13 mouse cellular contexts compared by ENCODE assay signal in the genomic region with DNA sequence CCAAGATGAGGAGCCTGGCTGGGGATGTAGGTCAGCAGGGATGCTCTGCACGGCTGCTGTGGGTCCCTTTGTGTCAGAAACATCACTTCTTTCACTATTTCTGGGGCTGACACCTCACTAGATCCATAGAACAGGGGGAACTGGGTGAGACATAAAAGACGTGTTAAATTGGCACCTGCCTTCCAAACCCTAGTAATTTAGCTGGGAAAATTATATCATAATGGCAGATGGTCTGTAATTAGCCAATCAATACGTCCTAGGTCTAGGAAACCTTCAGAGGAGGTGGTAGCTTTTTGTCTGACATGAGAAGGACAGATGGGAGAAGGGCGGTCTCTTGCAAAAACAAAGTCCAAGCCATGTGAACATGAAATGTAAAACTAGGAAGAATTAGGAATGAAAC.
"Had no signal": no experiment of that assay in that cellular context is flagged by ENCODE, and none has a peak within 500 bp of the region (broad histone marks: within the 10 kb centered on the region; RNA-seq: fewer than 3 reads in every experiment).

No protein-coding gene starts in this region.

- H3K9ac ChIP-seq: limb, embryonic 13.5 days; midbrain, embryonic 13.5 days had no signal

- H3K4me2 ChIP-seq: limb, embryonic 13.5 days; midbrain, embryonic 13.5 days had no signal

- H3K4me1 ChIP-seq: limb, embryonic 13.5 days; midbrain, embryonic 13.5 days had no signal

- H3K27me3 ChIP-seq: limb, embryonic 13.5 days; midbrain, embryonic 13.5 days had no signal

- DNase-seq: kidney, adult 9 months; kidney, postnatal 36 days; layer of hippocampus, adult 9-11 months; layer of hippocampus, postnatal 36 days; lung, adult 2 months; lung, postnatal 36 days; right cerebral cortex, postnatal 14 days; thymus, postnatal 4 days had no signal

- H3K36me3 ChIP-seq: limb, embryonic 13.5 days; midbrain, embryonic 13.5 days had no signal

- H3K27ac ChIP-seq: limb, embryonic 13.5 days; midbrain, embryonic 13.5 days; stomach, postnatal 0 days had no signal

- H3K4me3 ChIP-seq: limb, embryonic 13.5 days; midbrain, embryonic 13.5 days had no signal

- ATAC-seq: intestine, embryonic 16.5 days; lung, postnatal 0 days; midbrain, embryonic 13.5 days had no signal

- H3K9me3 ChIP-seq: limb, embryonic 13.5 days; midbrain, embryonic 13.5 days had no signal
